Mouse (Mus musculus) ES-Bruce4 (cell line): Measurements from ENCODE around the gene Lrrc49.

Source experiments
- CTCF ChIP-seq: IDR thresholded peaks from one replicate; pipeline ENCODE4 v1.8.1; 2011; ENCODE audit warnings: low read depth, low read length
- EP300 ChIP-seq: IDR thresholded peaks from 2 replicates; pipeline ENCODE4 v1.6.1; 2011; ENCODE audit warnings: low read depth, low read length; ENCODE audit not compliant: insufficient read depth
- POLR2A ChIP-seq: IDR thresholded peaks from one replicate; pipeline ENCODE4 v1.8.1; 2011; ENCODE audit warnings: low read length; ENCODE audit not compliant: insufficient read depth

GRCm38 (mm10) chr9:60648981-60649975 is 38.7 kb downstream of the Lrrc49 start:
- TF ChIP-seq CTCF: no peak
- no peak for TF ChIP-seq POLR2A
- no peak for TF ChIP-seq EP300
